Mouse (Mus musculus): ENCODE data around the gene Crtac1. TPM values are rescaled to one million over a fixed set of nuclear protein-coding genes. Genes with fewer than 3 reads are reported as not detected.

Gene Crtac1
- polyA plus RNA-seq, 1 experiment from 2014 or later: 8.8 TPM

DNA sequence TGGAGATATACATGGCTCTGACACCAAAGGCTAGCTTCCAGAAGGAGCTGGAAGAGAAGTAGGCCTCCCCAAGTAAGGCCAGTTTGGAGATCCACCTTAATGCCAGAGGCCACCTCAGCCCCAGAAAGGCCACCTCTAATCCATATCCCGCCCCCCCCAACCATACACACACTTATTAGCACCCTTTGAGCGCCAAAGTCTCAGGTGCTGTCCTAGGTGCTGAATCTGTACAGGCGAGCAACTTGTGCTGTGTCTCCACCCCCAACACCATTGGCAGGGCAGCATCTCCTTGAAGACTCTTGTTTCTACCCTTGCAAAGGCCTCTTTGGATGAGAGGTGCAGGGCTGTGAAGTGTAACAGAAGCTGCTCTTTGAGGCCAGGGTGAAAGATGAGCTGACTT is 6.4 kb downstream of the Crtac1 start:
- no peaks in the 10 kb centered on the region for H3K9me3 ChIP-seq (replicated peaks)
- H3K27me3 ChIP-seq: peaks cover 16% of the 10 kb centered on the region
- no peak overlapping the region for H3K9ac ChIP-seq
- 6% methylated on average over 3 of the region's 3 CpGs for WGBS
- ATAC-seq (ENCODE audit: insufficient number of reproducible peaks, low FRiP score, low TSS enrichment, low read depth): no peak
- no peak overlapping the region for H3K4me3 ChIP-seq (replicated peaks)
- H3K36me3 ChIP-seq: no peaks in the 10 kb centered on the region
- no peak overlapping the region for H3K4me2 ChIP-seq (replicated peaks)
- no peak overlapping the region for H3K27ac ChIP-seq (replicated peaks)
- H3K4me1 ChIP-seq: peaks cover 3% of the 10 kb centered on the region; the same call in 1 of the 2 replicates

DNA sequence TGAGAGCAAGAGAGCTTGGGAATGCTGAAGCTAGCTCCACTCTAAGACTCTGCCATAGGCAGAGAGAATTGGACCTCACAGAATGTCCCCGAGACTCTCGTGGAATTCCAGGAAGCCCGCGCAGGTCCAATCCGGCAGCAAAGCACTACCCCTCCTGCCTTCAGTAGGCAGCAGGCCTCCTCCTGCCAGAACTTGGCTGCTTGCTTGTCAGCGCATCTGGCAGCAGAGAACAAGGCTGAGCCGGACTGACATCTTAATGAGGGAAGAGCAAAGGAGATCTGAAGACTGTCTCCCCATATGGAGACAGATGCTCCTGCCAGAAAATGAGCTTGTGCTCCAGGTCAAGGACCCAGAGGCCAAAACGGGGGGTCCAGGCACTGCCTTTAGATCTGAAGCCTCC is 16.5 kb downstream of the Crtac1 start:
- Histone ChIP-seq H3K4me1 (no peaks in the 10 kb centered on the region), H3K27me3 (peaks cover 5% of the 10 kb centered on the region), H3K9me3 (replicated peaks) (no peaks in the 10 kb centered on the region), H3K4me3 (replicated peaks) (no peak overlapping the region), H3K36me3 (no peaks in the 10 kb centered on the region), H3K9ac (no peak overlapping the region), H3K4me2 (replicated peaks) (no peak overlapping the region), H3K27ac (replicated peaks) (no peak overlapping the region)
- no peak for ATAC-seq (ENCODE audit: insufficient number of reproducible peaks, low FRiP score, low TSS enrichment, low read depth)
- 62% methylated on average over 8 of the region's 8 CpGs for WGBS

DNA sequence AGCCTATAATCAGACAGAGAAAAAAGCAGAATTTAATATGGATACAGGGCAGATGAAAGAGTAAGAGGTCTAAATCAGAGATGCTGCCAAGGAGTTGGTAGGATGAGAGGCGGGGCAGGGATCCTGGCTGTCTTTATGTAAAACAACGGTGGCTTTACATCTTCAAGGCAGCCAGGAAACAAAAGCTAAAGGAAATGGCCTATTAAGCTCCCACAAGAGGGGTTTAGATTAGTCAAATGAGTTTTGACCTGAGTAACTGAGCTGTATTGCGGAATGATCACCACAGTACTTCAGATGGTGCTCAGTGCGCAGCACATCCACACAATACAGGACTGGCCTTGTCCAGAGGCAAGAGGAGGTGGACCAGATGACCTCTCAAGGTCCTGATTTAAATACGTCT is 21.7 kb downstream of the Crtac1 start:
- H3K9ac ChIP-seq: no peak overlapping the region
- no peak overlapping the region for H3K4me3 ChIP-seq (replicated peaks)
- ATAC-seq (ENCODE audit: insufficient number of reproducible peaks, low FRiP score, low TSS enrichment, low read depth): no peak
- H3K4me2 ChIP-seq (replicated peaks): no peak overlapping the region
- H3K36me3 ChIP-seq: no peaks in the 10 kb centered on the region
- peaks cover 5% of the 10 kb centered on the region; the same call in 1 of the 2 replicates for H3K4me1 ChIP-seq
- H3K27me3 ChIP-seq: peaks cover 20% of the 10 kb centered on the region
- H3K9me3 ChIP-seq (replicated peaks): no peaks in the 10 kb centered on the region
- H3K27ac ChIP-seq (replicated peaks): no peak overlapping the region
- WGBS: 36% methylated on average over 5 of the region's 5 CpGs

DNA sequence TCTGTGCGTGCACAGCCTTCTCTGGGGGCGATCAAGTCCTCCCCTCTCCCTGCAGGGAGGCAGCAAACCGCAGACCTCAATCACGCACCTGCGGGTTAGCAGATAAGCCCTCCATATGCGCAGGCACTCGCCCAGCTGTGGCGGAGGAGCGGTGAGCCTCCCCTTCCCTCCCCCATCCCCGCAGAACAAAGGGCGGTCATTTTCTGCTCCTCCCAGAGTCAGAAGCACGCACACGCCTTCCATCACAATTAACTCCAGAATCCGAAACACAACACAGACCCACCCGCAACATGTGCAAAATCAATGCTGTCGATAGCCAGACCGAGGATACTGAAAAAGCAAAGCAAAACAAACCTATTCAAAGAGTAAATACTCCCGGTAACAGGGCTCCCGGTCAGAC is 22.4 kb downstream of the Crtac1 start:
- H3K27ac ChIP-seq (replicated peaks): no peak overlapping the region
- H3K27me3 ChIP-seq: peaks cover 20% of the 10 kb centered on the region
- H3K36me3 ChIP-seq: no peaks in the 10 kb centered on the region
- 3% methylated on average over 19 of the region's 19 CpGs for WGBS
- H3K4me1 ChIP-seq: peaks cover 5% of the 10 kb centered on the region; the same call in 1 of the 2 replicates
- no peak overlapping the region for H3K9ac ChIP-seq
- no peak overlapping the region; the same call in 1 of the 2 replicates for H3K4me2 ChIP-seq (replicated peaks)
- H3K4me3 ChIP-seq (replicated peaks): no peak overlapping the region
- no peaks in the 10 kb centered on the region for H3K9me3 ChIP-seq (replicated peaks)
- ATAC-seq (ENCODE audit: insufficient number of reproducible peaks, low FRiP score, low TSS enrichment, low read depth): no peak

DNA sequence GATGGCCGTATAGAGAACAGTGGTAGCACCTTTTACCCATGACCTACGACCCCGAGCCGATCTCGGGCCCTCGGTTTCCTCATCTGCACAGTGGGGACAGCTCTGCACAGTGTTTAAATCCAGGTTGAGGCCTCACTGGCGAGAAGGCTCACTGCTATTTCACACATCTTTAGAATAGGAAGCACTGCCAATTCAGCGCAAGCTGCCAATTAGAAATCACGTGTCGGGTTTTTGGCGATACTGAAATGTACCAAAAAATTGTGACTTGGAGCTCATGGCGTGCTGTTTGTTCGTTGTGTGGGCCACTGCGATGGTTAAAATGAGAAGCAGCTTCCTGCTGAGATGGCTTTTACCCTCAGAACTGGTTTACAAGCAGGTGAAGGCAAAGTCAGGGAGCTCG is 27.2 kb downstream of the Crtac1 start:
- Histone ChIP-seq H3K4me2 (replicated peaks) (no peak overlapping the region), H3K27me3 (peaks cover 8% of the 10 kb centered on the region), H3K4me1 (peaks cover 5% of the 10 kb centered on the region; the same call in 1 of the 2 replicates), H3K36me3 (no peaks in the 10 kb centered on the region), H3K9me3 (replicated peaks) (no peaks in the 10 kb centered on the region), H3K27ac (replicated peaks) (no peak overlapping the region), H3K4me3 (replicated peaks) (no peak overlapping the region), H3K9ac (no peak overlapping the region)
- ATAC-seq (ENCODE audit: insufficient number of reproducible peaks, low FRiP score, low TSS enrichment, low read depth): no peak
- 83% methylated on average over 15 of the region's 15 CpGs for WGBS

DNA sequence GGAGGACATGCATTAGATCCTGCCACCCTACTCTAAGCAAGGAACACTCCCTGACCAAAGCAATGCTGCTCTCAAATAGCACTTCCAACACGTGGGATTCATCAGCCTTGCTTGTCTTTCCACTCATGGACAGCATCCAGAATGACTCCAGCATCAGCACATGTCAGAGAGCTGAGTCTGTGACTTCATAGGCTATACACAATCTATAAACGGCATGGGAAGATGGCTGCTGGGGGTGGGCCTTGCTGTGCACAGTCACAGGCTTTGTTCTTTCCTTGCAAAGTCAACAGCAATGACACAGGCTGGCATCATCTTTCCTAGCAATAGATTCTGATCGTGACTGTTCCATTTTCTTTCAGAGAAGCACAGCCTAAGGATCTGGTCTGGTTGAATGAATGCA is 31.6 kb downstream of the Crtac1 start:
- H3K27me3 ChIP-seq: no peaks in the 10 kb centered on the region
- no peak for ATAC-seq (ENCODE audit: insufficient number of reproducible peaks, low FRiP score, low TSS enrichment, low read depth)
- H3K9me3 ChIP-seq (replicated peaks): no peaks in the 10 kb centered on the region
- H3K9ac ChIP-seq: no peak overlapping the region
- H3K27ac ChIP-seq (replicated peaks): no peak overlapping the region
- H3K36me3 ChIP-seq: no peaks in the 10 kb centered on the region
- no peak overlapping the region for H3K4me2 ChIP-seq (replicated peaks)
- 60% methylated on average over 3 of the region's 3 CpGs for WGBS
- no peaks in the 10 kb centered on the region for H3K4me1 ChIP-seq
- no peak overlapping the region for H3K4me3 ChIP-seq (replicated peaks)

DNA sequence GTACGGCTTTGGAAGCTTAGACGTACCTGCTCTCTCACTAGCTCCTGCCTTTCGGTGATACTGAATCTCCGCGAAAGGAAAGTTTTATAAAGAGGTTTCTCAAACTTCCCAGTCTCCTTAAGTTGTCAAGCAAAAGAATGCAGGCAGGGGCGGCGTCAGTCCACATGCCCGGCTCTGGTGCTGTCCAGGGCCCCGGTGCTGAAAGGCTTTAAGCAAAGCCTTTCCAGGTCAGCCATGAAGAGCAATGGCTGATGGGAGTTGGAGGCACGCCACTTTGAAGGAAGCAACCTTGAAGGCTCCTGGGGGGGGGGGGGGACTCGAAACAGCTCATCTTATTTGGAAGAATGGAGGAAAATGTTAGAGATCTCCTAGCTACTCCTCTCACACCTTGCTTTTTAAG is 34.3 kb downstream of the Crtac1 start:
- no peak overlapping the region for H3K4me3 ChIP-seq (replicated peaks)
- ATAC-seq (ENCODE audit: insufficient number of reproducible peaks, low FRiP score, low TSS enrichment, low read depth): no peak
- H3K4me2 ChIP-seq (replicated peaks): no peak overlapping the region
- H3K27ac ChIP-seq (replicated peaks): no peak overlapping the region
- no peaks in the 10 kb centered on the region for H3K4me1 ChIP-seq
- H3K36me3 ChIP-seq: no peaks in the 10 kb centered on the region
- no peaks in the 10 kb centered on the region for H3K9me3 ChIP-seq (replicated peaks)
- H3K9ac ChIP-seq: no peak overlapping the region
- no peaks in the 10 kb centered on the region for H3K27me3 ChIP-seq
- WGBS: 13% methylated on average over 11 of the region's 11 CpGs

DNA sequence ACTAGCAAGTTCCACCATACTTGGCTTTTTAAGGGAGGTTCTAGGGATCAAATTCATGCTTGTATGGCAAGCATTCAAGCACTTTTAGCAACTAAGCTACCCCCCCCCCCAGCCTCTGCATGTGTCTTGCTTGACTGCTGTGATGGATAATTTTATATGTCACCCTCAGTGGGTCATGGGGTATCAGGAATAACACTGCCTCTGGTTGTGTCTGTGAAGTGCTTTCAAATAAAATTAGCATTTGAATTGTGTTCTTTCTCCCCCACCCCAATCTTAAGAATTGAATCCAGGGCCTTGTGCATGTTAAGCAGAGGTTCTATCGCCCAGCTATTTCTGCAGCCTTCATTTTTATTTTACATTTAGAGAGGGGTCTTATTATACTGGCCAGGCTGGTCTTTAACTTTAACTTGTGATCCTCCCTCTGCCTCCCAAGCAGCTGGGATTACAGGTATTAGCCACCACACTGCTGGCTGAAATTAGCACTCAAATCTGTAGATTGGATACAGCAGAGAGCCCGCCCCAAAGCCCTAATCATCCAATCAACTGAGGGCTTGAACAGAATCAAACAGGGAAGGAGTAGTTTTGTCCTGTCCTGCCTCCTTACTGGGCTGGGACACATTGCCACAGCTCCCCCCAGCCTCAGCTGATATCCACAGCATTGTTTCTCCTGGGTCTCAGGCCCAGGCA is 36.6 kb downstream of the Crtac1 start:
- 70% methylated on average over 2 of the region's 2 CpGs for WGBS
- H3K4me2 ChIP-seq (replicated peaks): no peak overlapping the region
- no peak overlapping the region for H3K4me3 ChIP-seq (replicated peaks)
- no peaks in the 10 kb centered on the region for H3K27me3 ChIP-seq
- no peak overlapping the region for H3K27ac ChIP-seq (replicated peaks)
- ATAC-seq (ENCODE audit: insufficient number of reproducible peaks, low FRiP score, low TSS enrichment, low read depth): no peak
- H3K36me3 ChIP-seq: no peaks in the 10 kb centered on the region
- no peak overlapping the region for H3K9ac ChIP-seq
- H3K9me3 ChIP-seq (replicated peaks): no peaks in the 10 kb centered on the region
- H3K4me1 ChIP-seq: no peaks in the 10 kb centered on the region

DNA sequence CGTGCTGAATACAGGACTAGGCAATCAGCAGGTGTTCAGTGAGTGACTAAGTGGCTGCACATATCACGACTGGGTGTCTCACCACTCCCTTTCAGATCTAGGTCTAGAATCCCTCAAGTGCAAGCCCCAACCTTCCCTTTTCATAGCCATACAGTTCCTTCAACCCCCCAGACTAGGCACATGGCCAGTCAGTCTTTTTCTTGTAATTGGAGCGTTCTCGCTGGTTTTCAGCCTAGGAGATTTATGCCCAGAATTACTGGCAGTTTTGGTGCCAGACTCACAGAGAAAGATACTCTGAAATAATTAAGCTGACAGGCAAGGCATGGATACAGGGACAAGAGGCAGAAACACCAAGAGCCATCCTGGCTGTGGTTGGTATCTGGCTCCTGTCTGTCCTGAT is 37.7 kb downstream of the Crtac1 start:
- 73% methylated on average over 4 of the region's 4 CpGs for WGBS

DNA sequence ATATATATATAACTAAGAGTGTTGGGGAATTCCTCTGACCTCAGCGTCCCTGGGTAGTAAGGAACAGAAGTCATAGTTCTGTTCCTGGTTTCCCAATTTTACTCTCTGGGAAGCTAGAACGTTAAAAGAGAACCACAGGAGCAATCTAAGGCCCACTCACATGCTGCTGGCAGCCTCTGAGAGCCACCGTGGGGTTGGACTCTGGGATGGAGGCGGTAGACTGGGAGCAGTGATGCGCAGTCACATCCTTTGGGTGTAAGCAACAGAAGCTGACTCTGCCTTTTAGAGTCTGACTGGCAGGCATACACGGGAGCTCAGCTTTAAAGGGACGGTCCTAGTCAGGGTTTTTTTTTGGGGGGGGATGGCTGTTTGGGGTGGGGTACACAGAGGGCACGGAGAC is 39.5 kb downstream of the Crtac1 start:
- Histone ChIP-seq H3K9me3 (replicated peaks) (no peaks in the 10 kb centered on the region), H3K4me3 (replicated peaks) (no peak overlapping the region), H3K4me2 (replicated peaks) (no peak overlapping the region), H3K36me3 (no peaks in the 10 kb centered on the region), H3K9ac (no peak overlapping the region), H3K4me1 (no peaks in the 10 kb centered on the region), H3K27me3 (no peaks in the 10 kb centered on the region), H3K27ac (replicated peaks) (no peak overlapping the region)
- ATAC-seq (ENCODE audit: insufficient number of reproducible peaks, low FRiP score, low TSS enrichment, low read depth): no peak
- WGBS: 86% methylated on average over 8 of the region's 8 CpGs

More for the DNA sequence above, 37.7 kb downstream of the Crtac1 start:
- Histone ChIP-seq H3K4me3 (replicated peaks) (no peak overlapping the region), H3K9ac (no peak overlapping the region), H3K27ac (replicated peaks) (no peak overlapping the region), H3K4me1 (no peaks in the 10 kb centered on the region), H3K36me3 (no peaks in the 10 kb centered on the region), H3K4me2 (replicated peaks) (no peak overlapping the region), H3K27me3 (no peaks in the 10 kb centered on the region), H3K9me3 (replicated peaks) (no peaks in the 10 kb centered on the region)
- ATAC-seq (ENCODE audit: insufficient number of reproducible peaks, low FRiP score, low TSS enrichment, low read depth): no peak

DNA sequence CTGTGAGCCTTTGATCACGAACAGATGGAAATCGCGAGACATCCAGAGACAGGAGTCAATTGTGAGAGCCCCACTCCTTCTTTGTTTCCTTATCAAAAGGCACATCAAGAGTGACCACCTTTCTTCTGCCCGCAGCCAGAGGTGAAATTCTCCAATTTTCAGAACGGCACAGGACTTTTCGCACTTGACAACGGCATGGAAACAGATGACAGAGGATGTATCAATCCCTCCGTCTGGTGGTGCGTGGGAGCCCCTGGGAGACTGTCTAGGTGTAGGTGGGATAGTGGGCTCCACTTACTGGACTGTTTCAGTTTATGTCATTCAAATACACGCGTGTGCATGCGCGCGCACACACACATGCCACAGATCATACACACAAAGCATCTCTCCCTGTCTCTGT is 42.0 kb downstream of the Crtac1 start:
- H3K9me3 ChIP-seq (replicated peaks): no peaks in the 10 kb centered on the region
- H3K27ac ChIP-seq (replicated peaks): no peak overlapping the region
- ATAC-seq (ENCODE audit: insufficient number of reproducible peaks, low FRiP score, low TSS enrichment, low read depth): no peak
- no peaks in the 10 kb centered on the region for H3K36me3 ChIP-seq
- no peak overlapping the region for H3K4me3 ChIP-seq (replicated peaks)
- no peak overlapping the region for H3K9ac ChIP-seq
- peaks cover 11% of the 10 kb centered on the region for H3K27me3 ChIP-seq
- H3K4me1 ChIP-seq: no peaks in the 10 kb centered on the region
- H3K4me2 ChIP-seq (replicated peaks): no peak overlapping the region
- WGBS: 81% methylated on average over 14 of the region's 14 CpGs

DNA sequence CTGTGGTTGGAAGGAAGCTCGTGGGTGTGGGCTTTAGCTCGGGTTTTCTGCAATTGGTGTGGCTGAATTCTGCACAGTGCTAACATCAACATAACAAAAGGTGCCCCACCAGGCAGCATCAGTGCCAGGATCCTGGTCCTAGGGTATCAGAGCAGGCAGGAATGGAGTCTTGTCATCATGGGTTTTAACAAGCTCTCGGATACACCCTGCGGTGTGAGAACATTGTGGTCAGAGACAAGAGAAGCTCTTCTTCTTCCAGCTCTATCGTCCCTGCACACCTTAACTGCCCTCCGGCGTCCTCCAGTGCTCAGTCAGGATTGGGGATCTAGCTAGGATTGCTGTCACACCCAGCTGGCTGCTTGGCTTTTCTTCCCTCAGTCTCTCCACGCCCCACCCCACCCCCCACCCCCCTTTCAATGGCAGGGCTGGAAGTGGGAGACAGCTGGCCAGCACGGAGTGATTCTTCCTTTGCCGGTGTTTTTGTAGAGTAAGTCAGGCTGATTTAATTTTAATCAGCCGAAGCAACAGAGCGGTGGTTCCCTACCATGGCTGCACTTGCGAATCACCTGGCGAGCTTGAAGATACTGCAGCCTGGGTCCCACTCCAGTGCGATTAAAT is 46.5 kb downstream of the Crtac1 start:
- Histone ChIP-seq H3K4me2 (replicated peaks) (no peak overlapping the region), H3K36me3 (no peaks in the 10 kb centered on the region), H3K27me3 (peaks cover 50% of the 10 kb centered on the region), H3K4me1 (peaks cover 11% of the 10 kb centered on the region), H3K27ac (replicated peaks) (no peak overlapping the region), H3K4me3 (replicated peaks) (no peak overlapping the region), H3K9me3 (replicated peaks) (no peaks in the 10 kb centered on the region), H3K9ac (no peak overlapping the region)
- ATAC-seq (ENCODE audit: insufficient number of reproducible peaks, low FRiP score, low TSS enrichment, low read depth): no peak
- 16% methylated on average over 15 of the region's 15 CpGs for WGBS

Measured in embryonic facial prominence, embryonic 15.5 days (tissue).